Mouse (Mus musculus) embryo, embryonic 11 days (tissue): ENCODE results near the gene Tmppe.
"Not testable (repeated sequence)": the region's sequence is repeated elsewhere in the genome, so short reads cannot be mapped to it uniquely, and the experiment has no call there.

Source experiments
- DNase-seq: peaks from one replicate; pipeline ENCODE4 v3.0.0-alpha.2; 2015

Gene Tmppe

GRCm38 (mm10) chr9:114400949-114401684 lies at the start of gene Tmppe, which contains the start of gene Glb1:
TSS of gene Tmppe (plus strand) at chr9:114401105.
TSS of gene Glb1 (plus strand) at chr9:114401076.
- DNase-seq = peak; percentile 93

GRCm38 (mm10) chr9:114367783-114368470 lies 33.0 kb upstream of the Tmppe start:
- DNase-seq = peak; percentile 82

GRCm38 (mm10) chr9:114368471-114368858 lies 32.4 kb upstream of the Tmppe start:
- DNase-seq = no peak

- peak; percentile 20 for DNase-seq
These were observed 31.5 kb upstream of the Tmppe start for GRCm38 (mm10) chr9:114369389-114369788.

DNA sequence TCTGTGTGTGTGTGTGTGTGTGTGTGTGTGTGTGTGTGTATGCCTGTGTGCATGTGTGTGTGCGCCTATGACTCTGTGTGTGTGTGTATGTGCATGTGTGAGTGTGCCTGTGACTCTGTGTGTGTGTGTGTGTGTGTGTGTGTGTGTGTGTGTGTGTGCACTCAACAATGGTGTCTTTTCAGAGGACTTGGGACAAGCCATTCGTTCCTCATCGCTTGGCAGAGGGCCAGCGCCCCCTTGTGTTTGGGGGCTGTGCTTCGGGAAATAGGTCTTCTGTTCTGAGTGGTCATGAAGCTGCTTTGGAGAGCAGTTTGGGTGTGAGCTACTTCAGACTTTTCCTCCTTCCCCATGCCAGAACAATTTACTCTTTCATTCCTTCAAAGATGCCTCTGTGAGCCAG lies 29.2 kb upstream of the Tmppe start:
- DNase-seq = peak; percentile 31

DNA sequence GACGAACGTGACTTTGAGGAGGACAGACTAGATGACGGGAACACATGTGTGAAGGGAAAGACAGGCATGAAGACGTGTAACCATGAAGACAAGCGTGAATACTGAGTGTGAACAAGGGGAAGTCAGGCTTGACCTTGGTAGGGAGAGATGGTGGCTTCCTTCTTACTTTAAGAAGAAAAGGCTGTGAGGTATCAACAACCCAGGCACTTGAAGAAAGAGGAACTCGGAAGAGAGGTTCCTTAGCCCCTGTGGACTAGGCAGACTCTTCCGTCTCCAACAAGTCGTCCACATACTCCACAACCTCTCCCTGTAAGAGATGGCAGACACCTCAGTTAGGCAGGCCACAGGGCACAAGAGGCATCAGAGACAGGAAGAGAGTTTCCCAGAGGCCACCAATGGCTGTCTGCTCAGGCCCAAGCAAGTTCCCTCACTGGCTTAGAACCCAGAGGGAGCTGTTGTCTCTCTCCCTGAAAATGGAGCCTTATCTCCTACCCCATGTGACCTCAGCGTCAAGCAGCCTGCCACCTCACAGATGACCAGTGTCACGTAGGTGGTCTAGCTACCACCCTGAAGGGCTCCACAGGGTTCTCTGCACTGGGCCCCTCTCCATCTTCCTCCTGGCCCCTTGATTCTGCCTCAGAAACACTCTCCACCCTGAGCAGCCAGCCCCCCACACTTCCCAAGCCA lies 25.5 kb upstream of the Tmppe start:
- no peak for DNase-seq

DNA sequence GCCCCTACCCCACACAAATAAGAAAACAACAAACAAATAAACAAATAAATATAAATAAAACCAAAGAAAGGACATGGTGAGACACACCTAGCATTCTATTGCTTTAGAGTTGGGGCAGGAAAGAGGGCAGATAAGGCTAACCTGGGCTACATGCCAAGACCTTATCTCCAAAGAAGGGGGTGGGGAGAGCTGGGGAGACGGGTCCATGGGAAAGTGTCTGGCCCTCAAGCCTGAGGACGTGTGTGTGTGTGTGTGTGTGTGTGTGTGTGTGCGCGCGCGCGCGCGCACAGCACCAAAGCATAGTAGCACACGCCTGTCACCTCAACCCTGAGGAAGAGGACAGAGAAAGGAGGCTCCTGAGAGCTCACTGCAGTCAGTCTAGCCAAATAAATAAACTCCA lies 23.7 kb upstream of the Tmppe start:
- no peak for DNase-seq

DNA sequence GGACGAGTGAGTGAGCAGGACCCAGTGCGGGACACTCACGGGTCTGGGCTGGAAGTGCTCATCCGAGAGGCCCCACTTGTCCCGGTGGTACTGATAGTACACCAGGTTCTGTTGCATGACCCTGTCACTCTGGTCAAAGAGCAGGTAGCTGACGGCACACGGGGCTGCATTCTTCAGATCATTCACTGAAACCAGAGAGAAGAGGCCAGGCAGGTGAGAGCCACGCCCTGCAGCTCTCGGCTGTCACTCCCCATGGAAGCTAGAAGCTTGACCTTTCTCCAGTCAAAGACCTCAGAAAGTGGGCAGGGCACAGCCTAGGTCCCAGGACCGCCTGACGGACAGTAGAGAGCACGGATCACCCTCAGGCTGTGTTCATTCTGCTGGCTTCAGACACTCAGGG lies 21.0 kb upstream of the Tmppe start:
- DNase-seq = no peak

DNA sequence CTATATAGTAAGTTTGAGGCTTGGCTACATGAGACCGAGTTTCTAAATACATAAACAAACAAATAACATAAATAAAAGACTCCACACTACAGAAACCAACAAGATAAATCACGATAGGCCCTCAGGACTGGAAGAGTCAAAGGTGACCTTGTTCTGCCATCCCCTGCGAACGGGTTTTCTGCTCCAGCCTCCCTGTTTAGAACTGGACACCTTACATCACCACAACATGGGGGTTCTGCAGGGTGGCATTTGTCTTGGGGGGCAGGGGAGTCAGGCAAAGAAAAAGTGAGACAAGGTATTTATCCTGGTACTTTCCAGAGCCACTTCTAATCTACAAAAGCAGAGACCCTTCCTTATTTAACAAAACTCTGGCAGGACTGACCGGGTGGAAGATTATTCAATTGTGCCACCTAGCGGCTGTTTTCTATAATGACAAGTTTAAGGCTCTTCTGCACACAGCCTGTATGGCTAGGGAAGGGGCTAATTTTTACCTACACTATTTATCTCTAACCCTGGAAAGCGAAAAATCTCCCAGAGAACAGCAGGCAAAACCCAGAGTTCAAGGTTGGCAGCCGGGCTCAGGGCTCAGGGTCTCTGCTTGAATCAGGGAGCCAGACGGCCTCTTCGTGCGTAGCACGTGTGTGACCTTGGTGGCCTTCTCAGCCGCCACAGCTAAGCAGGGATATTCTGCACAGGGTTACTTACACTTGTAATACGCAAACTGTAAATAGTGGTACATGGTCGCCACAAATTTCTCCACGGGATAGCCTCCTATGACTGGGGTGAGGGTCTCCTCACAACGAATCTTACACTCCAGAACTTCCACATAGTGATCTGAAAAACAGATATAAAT lies 19.8 kb upstream of the Tmppe start:
- peak; percentile 68 for DNase-seq

DNA sequence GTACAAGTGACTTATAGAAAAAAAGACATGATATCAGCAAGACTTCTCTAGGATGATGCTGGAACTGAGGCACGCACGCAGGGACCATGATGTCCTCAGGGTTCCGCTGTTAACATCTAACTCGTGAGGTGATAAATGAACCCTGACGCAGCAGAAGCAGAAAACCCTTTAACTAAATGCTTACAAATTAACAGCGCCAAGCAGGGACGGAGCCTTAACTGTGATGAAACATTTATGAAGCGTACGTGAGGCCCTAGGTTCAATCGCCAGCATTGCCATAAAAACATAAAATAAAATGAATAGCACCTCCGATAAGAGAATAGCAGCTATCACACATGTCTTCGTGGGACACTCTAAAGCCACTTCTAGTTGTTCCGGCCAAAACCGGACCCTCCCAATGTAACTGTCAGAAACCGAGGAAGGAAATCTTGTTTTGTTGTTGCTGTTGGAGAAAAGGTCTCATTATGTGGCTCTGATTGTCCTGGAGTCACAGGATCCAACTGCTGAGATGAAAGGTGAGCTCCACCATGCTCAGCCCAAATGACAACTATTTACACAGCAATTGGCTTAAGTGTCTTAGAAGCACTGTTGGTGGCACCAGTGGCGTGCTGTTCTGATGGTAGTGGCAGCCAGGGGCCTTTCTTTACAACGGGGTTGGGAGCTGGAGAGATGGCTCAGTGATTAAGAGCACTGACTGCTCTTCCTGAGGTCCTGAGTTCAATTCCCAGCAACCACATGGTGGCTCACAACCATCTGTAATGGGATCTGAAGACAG lies 17.8 kb upstream of the Tmppe start:
- DNase-seq = no peak

DNA sequence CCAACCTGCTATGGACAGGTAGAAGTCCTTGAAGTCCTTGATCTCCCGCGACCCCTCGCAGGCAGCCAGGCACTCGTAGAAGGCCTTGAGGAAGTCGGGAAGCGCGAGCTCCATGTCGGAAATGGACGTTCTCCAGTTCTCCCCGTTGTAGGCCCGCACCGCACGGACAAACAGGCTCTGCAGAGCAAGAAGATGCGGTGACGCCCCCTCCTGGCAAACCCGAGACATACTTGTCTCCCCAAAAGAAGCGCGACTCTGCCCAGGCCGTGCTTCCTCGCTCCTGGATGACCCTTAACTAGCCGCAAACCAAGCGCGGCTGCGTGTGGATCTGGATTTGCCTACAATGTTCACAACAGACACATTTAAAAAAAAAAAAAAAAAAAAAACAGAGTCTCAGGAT lies 16.2 kb upstream of the Tmppe start:
- DNase-seq = no peak

DNA sequence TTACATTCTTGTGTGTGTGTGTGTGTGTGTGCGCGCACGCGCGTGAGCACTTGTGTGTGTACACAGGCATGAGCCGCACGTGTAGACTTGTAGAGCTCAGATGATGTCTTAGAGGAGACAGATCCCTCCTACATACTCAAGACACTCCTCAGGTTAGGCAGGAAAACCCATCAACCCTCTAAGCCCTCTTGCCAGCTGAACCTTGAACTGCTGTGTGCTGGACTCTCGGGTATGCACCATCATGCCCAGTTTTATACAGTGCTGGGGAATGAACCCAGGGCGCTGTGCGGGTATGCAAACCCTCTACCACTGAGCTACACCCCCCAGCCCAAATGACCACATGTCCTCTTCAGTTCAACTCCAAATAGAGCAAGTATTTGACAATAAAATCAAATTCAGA lies 15.7 kb upstream of the Tmppe start:
- no peak for DNase-seq

GRCm38 (mm10) chr9:114387086-114387485 lies 13.8 kb upstream of the Tmppe start:
- DNase-seq = no peak

GRCm38 (mm10) chr9:114388288-114388687 lies 12.6 kb upstream of the Tmppe start:
- no peak for DNase-seq

DNA sequence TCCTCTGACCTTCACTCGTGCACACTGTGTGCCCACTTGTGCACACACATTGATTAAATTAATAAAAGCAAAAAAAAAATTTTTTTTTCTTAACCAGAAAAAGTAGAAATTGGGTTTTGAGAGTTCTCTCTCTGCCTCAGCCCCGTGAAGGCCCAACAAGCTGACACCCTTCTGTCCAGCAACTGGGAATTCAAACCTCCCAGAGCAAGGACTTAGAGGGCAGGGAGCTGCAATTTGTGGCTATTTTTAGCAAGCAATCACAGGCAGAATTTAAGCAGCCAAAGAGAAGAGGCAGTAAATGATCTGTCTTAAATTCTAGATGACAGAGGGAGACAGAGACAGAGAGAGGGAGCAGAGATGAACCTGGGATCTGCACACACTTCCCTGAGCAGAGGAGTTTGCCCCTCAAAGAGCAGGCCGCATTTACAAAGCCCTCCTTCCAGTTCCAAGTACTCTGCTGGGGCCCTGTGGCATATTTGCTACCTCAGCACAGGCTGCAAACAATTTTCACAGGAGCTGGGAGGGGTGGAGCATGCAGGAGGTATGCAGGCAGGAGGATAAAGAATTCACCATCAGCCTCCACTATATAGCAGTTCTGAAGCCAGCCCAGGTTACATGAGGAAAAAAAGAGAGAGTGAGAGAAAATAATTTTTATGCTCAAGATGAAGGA lies 12.1 kb upstream of the Tmppe start:
- DNase-seq = no peak

DNA sequence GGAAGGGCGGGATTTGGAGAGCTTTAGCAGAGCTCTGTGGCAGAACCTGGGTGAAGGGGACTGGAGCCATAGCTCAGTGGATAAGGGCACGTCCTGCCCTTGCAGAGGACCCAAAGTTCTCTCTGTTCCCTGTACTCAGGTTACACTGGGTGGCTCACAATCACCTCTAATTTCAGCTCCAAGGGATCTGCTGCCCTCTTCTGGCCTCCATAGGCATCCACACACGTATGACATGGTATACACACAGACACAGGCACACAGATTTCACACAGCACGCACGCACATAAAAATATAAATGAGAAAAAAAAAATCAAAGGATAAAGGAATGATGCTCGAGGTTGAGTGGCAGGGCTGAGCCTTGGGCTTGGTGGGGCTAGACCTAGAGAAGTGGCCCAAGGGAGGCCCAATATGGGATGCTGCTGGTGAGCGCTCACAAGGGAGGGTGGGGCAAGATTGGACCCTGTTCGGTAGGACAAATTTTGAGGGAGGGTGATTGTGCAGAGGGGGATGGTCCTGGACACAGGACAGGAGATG lies 11.5 kb upstream of the Tmppe start:
- peak; percentile 33 for DNase-seq

GRCm38 (mm10) chr9:114389905-114390748 lies 10.8 kb upstream of the Tmppe start, which contains the start of gene Crtap:
TSS of gene Crtap (minus strand) at chr9:114390675.
- peak; percentile 77 for DNase-seq

DNA sequence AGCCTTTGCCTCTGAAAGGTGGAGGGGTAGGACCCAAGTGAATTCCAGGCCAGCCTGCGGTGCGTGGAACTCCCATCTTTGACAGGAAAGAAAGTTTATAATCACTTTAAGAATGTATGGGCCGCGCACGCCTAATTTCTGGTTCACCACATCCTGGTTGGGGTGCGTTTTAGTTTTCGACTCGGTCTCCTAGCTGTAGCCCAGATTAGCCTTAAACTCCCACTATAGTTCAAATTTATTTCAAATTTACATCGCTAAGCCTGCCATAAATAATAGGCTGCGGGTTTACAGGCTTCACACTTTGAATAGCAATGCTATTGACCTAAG lies 10.2 kb upstream of the Tmppe start:
- DNase-seq = no peak

DNA sequence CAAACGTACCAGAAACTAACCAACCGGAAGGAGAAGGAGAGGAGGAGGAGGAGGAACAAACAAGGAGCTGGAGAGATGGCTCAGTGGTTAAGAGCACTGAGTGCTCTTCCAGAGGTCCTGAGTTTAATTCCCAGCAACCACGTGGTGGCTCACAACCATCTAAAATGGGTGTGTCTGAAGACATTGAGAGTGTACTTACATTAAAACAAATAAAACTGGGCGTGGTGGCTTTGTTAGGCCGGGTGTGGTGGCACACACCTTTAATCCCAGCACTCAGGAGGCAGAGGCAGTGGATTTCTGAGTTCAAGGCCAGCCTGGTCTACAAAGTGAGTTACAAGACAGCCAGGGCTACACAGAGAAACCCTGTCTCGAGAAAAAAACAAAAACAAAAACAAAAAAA lies 6.8 kb upstream of the Tmppe start:
- DNase-seq = not testable (repeated sequence)

- no peak for DNase-seq
These were observed 6.2 kb upstream of the Tmppe start for GRCm38 (mm10) chr9:114394677-114395076.
